Mouse (Mus musculus) spleen, adult 18-20 months (tissue): ENCODE results near the gene Siah1a.

Source experiments
- DNase-seq, 2 experiments: peaks; one replicate each; pipeline ENCODE4 v3.0.0; 2022; ENCODE audit warnings: mixed read lengths in 2 of 2

Siah1a gene

DNA sequence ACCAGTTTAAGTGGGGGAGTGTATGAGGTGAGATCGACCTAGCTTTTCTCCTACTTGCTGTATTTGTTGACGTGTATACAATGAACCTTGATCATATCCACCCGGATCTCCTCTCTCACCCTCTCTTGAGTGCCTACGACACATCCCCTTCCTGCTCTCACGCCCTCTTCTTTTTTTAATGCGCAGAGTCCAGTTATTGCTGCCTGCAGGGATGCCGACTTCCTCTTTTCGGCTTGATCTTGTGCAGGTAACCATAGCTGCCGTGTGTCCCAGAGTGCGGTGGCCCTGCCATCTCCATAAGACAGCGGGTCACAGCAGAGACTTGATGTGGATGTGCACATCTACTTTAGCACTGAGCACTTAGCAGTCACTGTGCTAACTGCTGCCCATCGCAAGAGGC lies 46.3 kb downstream of the Siah1a start:
- DNase-seq, result no peak

DNA sequence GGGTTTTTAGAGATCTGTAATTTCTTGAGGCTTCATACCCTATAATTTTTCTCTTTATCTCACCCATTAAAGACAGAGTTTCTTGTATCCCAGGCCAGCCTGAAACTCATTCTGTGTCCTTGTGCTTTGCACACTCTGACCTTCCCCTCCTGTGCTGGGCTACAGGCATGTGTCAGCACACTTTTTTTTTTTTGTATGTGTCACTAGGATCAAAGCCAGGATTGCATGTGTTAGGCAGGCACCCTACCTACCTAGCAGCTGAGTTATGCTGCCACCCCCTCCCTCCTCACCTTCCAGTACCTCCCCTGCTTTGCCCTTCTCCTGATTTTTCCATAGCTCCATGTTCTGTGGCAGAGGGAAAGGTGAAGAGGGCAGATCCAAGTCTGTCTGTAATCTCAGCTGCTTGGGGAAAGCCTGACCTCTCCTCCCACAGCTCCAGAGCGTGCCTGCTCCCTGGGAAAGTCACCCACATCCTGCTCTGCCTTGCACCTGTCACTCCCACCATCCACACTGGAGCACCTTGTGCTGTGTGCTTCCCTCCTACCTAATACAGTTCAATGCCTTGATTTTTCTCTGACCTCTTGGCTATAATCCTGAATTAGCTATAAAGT lies 46.8 kb downstream of the Siah1a start:
- no peak for DNase-seq

DNA sequence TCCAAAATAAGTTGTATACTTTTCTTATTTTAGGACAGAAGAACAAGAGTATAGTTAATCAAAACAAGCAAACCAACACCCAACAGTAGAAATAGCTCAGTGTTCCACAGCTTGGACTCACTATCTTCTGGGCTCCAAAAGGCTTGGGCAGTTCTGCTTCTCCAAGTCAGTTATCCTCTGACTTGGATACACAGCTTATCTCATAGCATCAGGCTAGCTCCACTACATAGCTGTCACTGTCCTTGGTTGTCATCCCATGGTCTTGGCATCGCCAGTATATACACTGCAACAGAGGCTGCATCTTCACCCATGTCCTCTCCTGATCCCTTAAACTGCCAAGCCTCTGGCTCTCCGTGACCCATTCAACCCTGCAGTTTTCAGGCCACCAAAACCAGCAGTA lies 50.0 kb downstream of the Siah1a start:
- DNase-seq, result no peak

DNA sequence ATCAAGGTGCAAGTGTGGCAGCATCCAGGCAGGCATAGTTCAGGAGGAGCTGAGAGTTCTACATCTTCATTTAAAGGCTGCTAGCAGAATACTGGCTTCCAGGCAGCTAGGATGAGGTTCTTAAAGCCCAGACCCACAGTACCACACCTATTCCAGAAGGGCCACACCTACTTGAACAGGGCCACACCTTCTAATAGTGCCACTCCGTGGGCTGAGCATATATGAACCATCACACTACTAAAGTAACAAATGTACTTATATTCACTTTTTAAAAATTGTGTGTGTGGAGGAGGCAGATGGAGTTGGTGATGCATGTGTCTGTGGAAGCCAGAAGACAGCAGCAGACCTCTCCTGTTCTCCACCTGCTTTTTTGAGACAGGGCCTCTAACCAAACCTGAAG lies 51.7 kb downstream of the Siah1a start:
- no peak for DNase-seq

DNA sequence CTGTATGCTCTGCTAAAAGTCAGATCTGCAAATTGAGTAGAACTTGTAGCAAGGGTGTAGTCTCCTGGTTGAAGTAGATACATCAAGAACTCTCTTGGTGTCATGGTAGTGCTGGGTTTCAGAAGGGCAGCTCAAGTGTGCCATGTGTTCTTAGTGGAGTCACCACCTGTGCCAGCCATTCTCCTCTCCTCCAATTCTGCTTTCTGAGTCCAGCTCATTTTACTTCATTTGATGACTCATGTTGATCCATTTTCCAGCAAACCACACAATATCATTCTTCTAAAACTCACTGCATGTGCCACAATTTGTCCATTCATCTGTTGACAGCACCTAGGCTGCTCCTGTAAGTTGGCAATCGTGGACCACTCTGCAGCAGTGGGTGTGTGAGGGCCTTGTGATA lies 53.6 kb downstream of the Siah1a start:
- DNase-seq, result no peak

DNA sequence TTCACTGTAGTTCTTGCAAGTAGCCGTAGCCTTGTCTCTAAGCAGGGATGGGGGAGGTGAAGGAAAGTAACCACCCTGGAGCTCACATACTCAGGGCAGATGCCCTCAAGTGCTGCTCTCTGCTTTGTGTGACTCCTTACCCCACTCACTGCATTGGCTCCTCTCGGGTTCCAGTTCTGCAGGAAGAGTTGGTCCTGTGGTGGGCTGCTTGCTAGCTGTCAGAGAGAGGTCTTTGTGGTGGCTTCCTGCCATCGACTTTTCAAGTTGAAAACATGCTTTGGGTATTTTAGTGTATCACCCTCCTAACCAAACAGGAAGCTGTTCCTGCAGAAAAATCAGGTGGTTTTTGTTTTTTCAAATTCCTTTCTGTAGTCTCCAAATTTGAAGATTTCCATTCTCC lies 59.1 kb downstream of the Siah1a start:
- peak in 1 of 2 experiments; percentile 9 for DNase-seq
